In genomic region chr14:73175814-73176213, GRCm38 (mm10) we compare ENCODE assay signal across 14 mouse cellular contexts. TPM values are rescaled to one million over a fixed set of nuclear protein-coding genes. Genes with fewer than 3 reads are reported as not detected.
DNase-seq lines count a peak whose midpoint lies in the region; ATAC-seq and TF ChIP-seq lines count a peak whose summit lies in the region.
"Had no signal": no experiment of that assay in that cellular context is flagged by ENCODE, and none has a peak within 500 bp of the region (broad histone marks: within the 10 kb centered on the region; RNA-seq: fewer than 3 reads in every experiment).

No protein-coding gene starts in this region.

- peak; percentile 32 for DNase-seq in lung, postnatal 0 days (ENCODE audit: low spot score)
- no peak for DNase-seq in lung, postnatal 10 days
- peak; percentile 26 for DNase-seq in brain, adult 2 months (ENCODE audit: low read depth, low spot score)
- DNase-seq in thymus, postnatal 4 days, result peak; percentile 22
- DNase-seq in midbrain, embryonic 10.5 days (ENCODE audit: low spot score), result no peak
- no peak for DNase-seq in cerebellum, adult 8-10 months
- no peak for DNase-seq in adrenal gland, postnatal 14 days
- DNase-seq: embryo, embryonic 11 days; kidney, postnatal 14 days had no signal

- no peak for TF ChIP-seq CTCF in lung, postnatal 0 days (IDR thresholded peaks at IDR 0.05)

- no peak overlapping the region for H3K27ac ChIP-seq in lung, postnatal 0 days (ENCODE audit: low read length)
- no peak overlapping the region for H3K27ac ChIP-seq in midbrain, embryonic 10.5 days (replicated peaks)
- H3K27ac ChIP-seq: hindbrain, embryonic 15.5 days; midbrain, embryonic 13.5 days had no signal

- H3K9me3 ChIP-seq in lung, postnatal 0 days (ENCODE audit: low read length), result no peaks in the 10 kb centered on the region
- H3K9me3 ChIP-seq in megakaryocyte, embryonic 14.5 days, result no peaks in the 10 kb centered on the region
- no peaks in the 10 kb centered on the region for H3K9me3 ChIP-seq in midbrain, embryonic 10.5 days (replicated peaks)
- H3K9me3 ChIP-seq: forebrain, embryonic 15.5 days; hindbrain, embryonic 15.5 days; limb, embryonic 12.5 days; midbrain, embryonic 13.5 days had no signal

- no peak for TF ChIP-seq EP300 in lung, postnatal 0 days (IDR thresholded peaks at IDR 0.05)

- no peaks in the 10 kb centered on the region for H3K27me3 ChIP-seq in lung, postnatal 0 days (replicated peaks; ENCODE audit: insufficient read depth, low read length)
- H3K27me3 ChIP-seq in megakaryocyte, embryonic 14.5 days (replicated peaks), result no peaks in the 10 kb centered on the region
- peaks cover 5% of the 10 kb centered on the region; the same call in 1 of the 2 replicates for H3K27me3 ChIP-seq in midbrain, embryonic 10.5 days (ENCODE audit: low read depth, poor library complexity, severe bottlenecking)
- H3K27me3 ChIP-seq: forebrain, embryonic 15.5 days; hindbrain, embryonic 15.5 days; limb, embryonic 12.5 days; midbrain, embryonic 13.5 days had no signal

- H3K4me2 ChIP-seq in lung, postnatal 0 days (replicated peaks; ENCODE audit: low read depth, low read length), result no peak overlapping the region
- H3K4me2 ChIP-seq: forebrain, embryonic 15.5 days; hindbrain, embryonic 15.5 days; limb, embryonic 12.5 days; midbrain, embryonic 13.5 days had no signal

- H3K4me3 ChIP-seq in lung, postnatal 0 days (ENCODE audit: low read depth, low read length), result no peak overlapping the region
- H3K4me3 ChIP-seq in megakaryocyte, embryonic 14.5 days (replicated peaks), result peak overlapping the region; percentile 55
- no peak overlapping the region for H3K4me3 ChIP-seq in midbrain, embryonic 10.5 days
- H3K4me3 ChIP-seq: forebrain, embryonic 15.5 days; hindbrain, embryonic 15.5 days; limb, embryonic 12.5 days; midbrain, embryonic 13.5 days had no signal

- 77% methylated on average over 6 of the region's 6 CpGs for WGBS in lung, postnatal 0 days
- WGBS in midbrain, embryonic 10.5 days, result 91% methylated on average over 6 of the region's 6 CpGs

- H3K4me1 ChIP-seq in lung, postnatal 0 days (ENCODE audit: insufficient read depth, low read depth, low read length), result no peaks in the 10 kb centered on the region
- peaks cover 100% of the 10 kb centered on the region for H3K4me1 ChIP-seq in megakaryocyte, embryonic 14.5 days
- H3K4me1 ChIP-seq in midbrain, embryonic 10.5 days, result peaks cover 15% of the 10 kb centered on the region
- H3K4me1 ChIP-seq: hindbrain, embryonic 15.5 days; midbrain, embryonic 13.5 days had no signal

- ATAC-seq in lung, postnatal 0 days, result no peak
- ATAC-seq: forebrain, embryonic 15.5 days; midbrain, embryonic 13.5 days had no signal

- H3K9ac ChIP-seq in lung, postnatal 0 days (replicated peaks; ENCODE audit: low read depth), result no peak overlapping the region
- H3K9ac ChIP-seq: forebrain, embryonic 15.5 days; hindbrain, embryonic 15.5 days; limb, embryonic 12.5 days; midbrain, embryonic 13.5 days had no signal

- peaks cover 14% of the 10 kb centered on the region for H3K36me3 ChIP-seq in lung, postnatal 0 days (ENCODE audit: insufficient read depth, low read length)
- peaks cover 84% of the 10 kb centered on the region for H3K36me3 ChIP-seq in megakaryocyte, embryonic 14.5 days (replicated peaks; ENCODE audit: low read length)
- peaks cover 100% of the 10 kb centered on the region for H3K36me3 ChIP-seq in midbrain, embryonic 10.5 days

RNA-seq across cellular contexts. Expression of gene Rcbtb2, which starts 53.0 kb away (rescaled TPM):
- polyA plus RNA-seq in lung, postnatal 0 days (2015; fragmentation: Nextera tagmentation; extraction: Ambion mirVana), result 45.6 and 49.7 TPM in 2 replicates
- 12.2 and 27.1 TPM in 2 replicates for polyA plus RNA-seq in megakaryocyte, embryonic 14.5 days (2012; ENCODE audit: insufficient read depth, low replicate concordance)
- polyA plus RNA-seq in midbrain, embryonic 10.5 days (2016; fragmentation: Nextera tagmentation; extraction: Ambion mirVana), result 163 and 168 TPM in 2 replicates
- total RNA-seq in adrenal gland, postnatal 14 days (2021), result 39.5 and 41.3 TPM in 2 replicates

Comparison
In these comparisons a context has a peak if more than half of its experiments do, and no peak if none do; other contexts are left out.
1. DNase-seq: peak in lung, postnatal 0 days (single experiment), brain, adult 2 months (single experiment) and thymus, postnatal 4 days (single experiment); none in lung, postnatal 10 days (single experiment), midbrain, embryonic 10.5 days (single experiment), cerebellum, adult 8-10 months (single experiment) and adrenal gland, postnatal 14 days (single experiment).